Mouse (Mus musculus): ENCODE measurements around the gene Uvrag.
"Not testable (repeated sequence)": the region's sequence is repeated elsewhere in the genome, so short reads cannot be mapped to it uniquely, and the experiment has no call there.

The Uvrag gene

GRCm38 (mm10) chr7:99097781-99098180, 43.2 kb downstream of the Uvrag start:
- DNase-seq (ENCODE audit: low spot score), result no peak

- no peak for DNase-seq (ENCODE audit: low spot score)
Observed at GRCm38 (mm10) chr7:99097128-99097527, 43.8 kb downstream of the Uvrag start.

- DNase-seq (ENCODE audit: low spot score), result peak; percentile 65
Observed at GRCm38 (mm10) chr7:99095191-99095590, 45.8 kb downstream of the Uvrag start.

GRCm38 (mm10) chr7:99094336-99094735, 46.6 kb downstream of the Uvrag start:
- DNase-seq (ENCODE audit: low spot score), result no peak

- no peak for DNase-seq (ENCODE audit: low spot score)
Observed at GRCm38 (mm10) chr7:99091915-99092645, 48.9 kb downstream of the Uvrag start.

GRCm38 (mm10) chr7:99089716-99090115, 51.2 kb downstream of the Uvrag start:
- DNase-seq (ENCODE audit: low spot score), result no peak

- DNase-seq (ENCODE audit: low spot score), result no peak
Observed at GRCm38 (mm10) chr7:99088576-99089346, 52.2 kb downstream of the Uvrag start.

GRCm38 (mm10) chr7:99087581-99087980, 53.4 kb downstream of the Uvrag start:
- peak; percentile 30 for DNase-seq (ENCODE audit: low spot score)

GRCm38 (mm10) chr7:99086646-99087443, 54.1 kb downstream of the Uvrag start:
- no peak for DNase-seq (ENCODE audit: low spot score)

GRCm38 (mm10) chr7:99085249-99085648, 55.7 kb downstream of the Uvrag start:
- DNase-seq (ENCODE audit: low spot score), result peak; percentile 40

GRCm38 (mm10) chr7:99079522-99079921, 61.4 kb downstream of the Uvrag start:
- DNase-seq (ENCODE audit: low spot score), result peak; percentile 83

- peak; percentile 23 for DNase-seq (ENCODE audit: low spot score)
Observed at GRCm38 (mm10) chr7:99078805-99079204, 62.1 kb downstream of the Uvrag start.

GRCm38 (mm10) chr7:99077234-99077633, 63.7 kb downstream of the Uvrag start:
- DNase-seq (ENCODE audit: low spot score), result peak; percentile 39

- DNase-seq (ENCODE audit: low spot score), result peak; percentile 27
Observed at GRCm38 (mm10) chr7:99075101-99075500, 65.8 kb downstream of the Uvrag start.

- DNase-seq (ENCODE audit: low spot score), result peak; percentile 61
Observed at GRCm38 (mm10) chr7:99073734-99074372, 67.1 kb downstream of the Uvrag start.

- DNase-seq (ENCODE audit: low spot score), result peak; percentile 31
Observed at GRCm38 (mm10) chr7:99067710-99068109, 73.2 kb downstream of the Uvrag start.

- peak; percentile 23 for DNase-seq (ENCODE audit: low spot score)
Observed at GRCm38 (mm10) chr7:99065920-99066319, 75.0 kb downstream of the Uvrag start.

GRCm38 (mm10) chr7:99065391-99065831, 75.5 kb downstream of the Uvrag start:
- DNase-seq (ENCODE audit: low spot score), result peak; percentile 28

GRCm38 (mm10) chr7:99064795-99065194, 76.1 kb downstream of the Uvrag start:
- no peak for DNase-seq (ENCODE audit: low spot score)

- DNase-seq (ENCODE audit: low spot score), result not testable (repeated sequence)
Observed at GRCm38 (mm10) chr7:99062263-99062662, 78.7 kb downstream of the Uvrag start.

- no peak for DNase-seq (ENCODE audit: low spot score)
Observed at GRCm38 (mm10) chr7:99061056-99061680, 79.8 kb downstream of the Uvrag start.
